Mouse (Mus musculus): ENCODE data around the gene Sirt2. TPM values are rescaled to one million over a fixed set of nuclear protein-coding genes. Genes with fewer than 3 reads are reported as not detected.

Gene Sirt2
- polyA plus RNA-seq, 1 experiment from 2014 or later, result 76.8 TPM

- no peak for ATAC-seq
- H3K4me3 ChIP-seq (ENCODE audit: low read depth, low read length), result peak overlapping the region; percentile 92
- no peaks in the 10 kb centered on the region for H3K27me3 ChIP-seq (replicated peaks; ENCODE audit: control insufficient read depth, insufficient read depth, low read length)
- peak overlapping the region; percentile 66 for H3K4me2 ChIP-seq (replicated peaks; ENCODE audit: low read depth)
- H3K9ac ChIP-seq (ENCODE audit: low read depth, low read length), result no peak overlapping the region
- peaks cover 51% of the 10 kb centered on the region for H3K36me3 ChIP-seq (ENCODE audit: control insufficient read depth, insufficient read depth)
- no peaks in the 10 kb centered on the region for H3K9me3 ChIP-seq (ENCODE audit: control insufficient read depth)
- peak overlapping the region; percentile 58; the same call in 1 of the 2 replicates for H3K27ac ChIP-seq (ENCODE audit: low read depth, low read length)
- TF ChIP-seq CTCF (IDR thresholded peaks at IDR 0.05; ENCODE audit: low read depth), result peak; percentile 61
- H3K4me1 ChIP-seq (replicated peaks; ENCODE audit: control insufficient read depth, insufficient read depth, low read length), result peaks cover 5% of the 10 kb centered on the region; the same call in 1 of the 2 replicates
- 45% methylated on average over 5 of the region's 5 CpGs for WGBS
Measured at GRCm38 (mm10) chr7:28812949-28813348, 46.4 kb downstream of the Sirt2 start.

GRCm38 (mm10) chr7:28814306-28815034, 47.9 kb downstream of the Sirt2 start:
- no peak for ATAC-seq
- WGBS, result 47% methylated on average over 5 of the region's 5 CpGs
- Histone ChIP-seq H3K4me3 (ENCODE audit: low read depth, low read length) (0 out of 2 replicates have a peak overlapping the region, but pooled peaks have one; percentile 3), H3K4me2 (replicated peaks; ENCODE audit: low read depth) (no peak overlapping the region; the same call in 1 of the 2 replicates), H3K9me3 (ENCODE audit: control insufficient read depth) (no peaks in the 10 kb centered on the region), H3K9ac (ENCODE audit: low read depth, low read length) (no peak overlapping the region), H3K27me3 (replicated peaks; ENCODE audit: control insufficient read depth, insufficient read depth, low read length) (no peaks in the 10 kb centered on the region), H3K27ac (ENCODE audit: low read depth, low read length) (0 out of 2 replicates have a peak overlapping the region, but pooled peaks have one; percentile 16), H3K36me3 (ENCODE audit: control insufficient read depth, insufficient read depth) (peaks cover 64% of the 10 kb centered on the region), H3K4me1 (replicated peaks; ENCODE audit: control insufficient read depth, insufficient read depth, low read length) (peaks cover 5% of the 10 kb centered on the region; the same call in 1 of the 2 replicates)
- TF ChIP-seq CTCF (IDR thresholded peaks at IDR 0.05; ENCODE audit: low read depth), result no peak

- no peak for TF ChIP-seq CTCF (IDR thresholded peaks at IDR 0.05; ENCODE audit: low read depth)
- peaks cover 5% of the 10 kb centered on the region; the same call in 1 of the 2 replicates for H3K4me1 ChIP-seq (replicated peaks; ENCODE audit: control insufficient read depth, insufficient read depth, low read length)
- H3K9me3 ChIP-seq (ENCODE audit: control insufficient read depth), result no peaks in the 10 kb centered on the region
- H3K4me3 ChIP-seq (ENCODE audit: low read depth, low read length), result no peak overlapping the region
- H3K9ac ChIP-seq (ENCODE audit: low read depth, low read length), result no peak overlapping the region
- whole genome bisulfite sequencing, result 86% methylated on average over 9 of the region's 9 CpGs
- peaks cover 72% of the 10 kb centered on the region for H3K36me3 ChIP-seq (ENCODE audit: control insufficient read depth, insufficient read depth)
- H3K4me2 ChIP-seq (replicated peaks; ENCODE audit: low read depth), result no peak overlapping the region
- ATAC-seq, result no peak
- no peaks in the 10 kb centered on the region for H3K27me3 ChIP-seq (replicated peaks; ENCODE audit: control insufficient read depth, insufficient read depth, low read length)
- H3K27ac ChIP-seq (ENCODE audit: low read depth, low read length), result 0 out of 2 replicates have a peak overlapping the region, but pooled peaks have one; percentile 16
Measured at GRCm38 (mm10) chr7:28815230-28815629, 48.7 kb downstream of the Sirt2 start.

- H3K27me3 ChIP-seq (replicated peaks; ENCODE audit: control insufficient read depth, insufficient read depth, low read length), result no peaks in the 10 kb centered on the region
- H3K9me3 ChIP-seq (ENCODE audit: control insufficient read depth), result no peaks in the 10 kb centered on the region
- no peak for ATAC-seq
- no peak overlapping the region for H3K4me2 ChIP-seq (replicated peaks; ENCODE audit: low read depth)
- H3K27ac ChIP-seq (ENCODE audit: low read depth, low read length), result peak overlapping the region; percentile 35; the same call in 1 of the 2 replicates
- H3K4me3 ChIP-seq (ENCODE audit: low read depth, low read length), result no peak overlapping the region
- no peak overlapping the region for H3K9ac ChIP-seq (ENCODE audit: low read depth, low read length)
- 79% methylated on average over 9 of the region's 9 CpGs for WGBS
- H3K4me1 ChIP-seq (replicated peaks; ENCODE audit: control insufficient read depth, insufficient read depth, low read length), result peaks cover 5% of the 10 kb centered on the region; the same call in 1 of the 2 replicates
- H3K36me3 ChIP-seq (ENCODE audit: control insufficient read depth, insufficient read depth), result peaks cover 82% of the 10 kb centered on the region
- TF ChIP-seq CTCF (IDR thresholded peaks at IDR 0.05; ENCODE audit: low read depth), result no peak
Measured at GRCm38 (mm10) chr7:28816201-28816600, 49.7 kb downstream of the Sirt2 start.

GRCm38 (mm10) chr7:28816920-28817319, 50.4 kb downstream of the Sirt2 start:
- WGBS, result 82% methylated on average over 10 of the region's 10 CpGs
- H3K4me1 ChIP-seq (replicated peaks; ENCODE audit: control insufficient read depth, insufficient read depth, low read length), result peaks cover 5% of the 10 kb centered on the region; the same call in 1 of the 2 replicates

GRCm38 (mm10) chr7:28817524-28817923, 51.0 kb downstream of the Sirt2 start:
- H3K36me3 ChIP-seq (ENCODE audit: control insufficient read depth, insufficient read depth), result peaks cover 91% of the 10 kb centered on the region
- WGBS, result 49% methylated on average over 6 of the region's 6 CpGs
- TF ChIP-seq CTCF (IDR thresholded peaks at IDR 0.05; ENCODE audit: low read depth), result no peak
- peaks cover 5% of the 10 kb centered on the region; the same call in 1 of the 2 replicates for H3K4me1 ChIP-seq (replicated peaks; ENCODE audit: control insufficient read depth, insufficient read depth, low read length)
- H3K27me3 ChIP-seq (replicated peaks; ENCODE audit: control insufficient read depth, insufficient read depth, low read length), result no peaks in the 10 kb centered on the region
- no peak overlapping the region for H3K9ac ChIP-seq (ENCODE audit: low read depth, low read length)
- H3K27ac ChIP-seq (ENCODE audit: low read depth, low read length), result peak overlapping the region; percentile 57
- ATAC-seq, result no peak
- H3K4me2 ChIP-seq (replicated peaks; ENCODE audit: low read depth), result no peak overlapping the region
- no peak overlapping the region for H3K4me3 ChIP-seq (ENCODE audit: low read depth, low read length)
- H3K9me3 ChIP-seq (ENCODE audit: control insufficient read depth), result no peaks in the 10 kb centered on the region

More at GRCm38 (mm10) chr7:28816920-28817319, 50.4 kb downstream of the Sirt2 start:
- Histone ChIP-seq H3K9ac (ENCODE audit: low read depth, low read length) (no peak overlapping the region), H3K36me3 (ENCODE audit: control insufficient read depth, insufficient read depth) (peaks cover 89% of the 10 kb centered on the region), H3K9me3 (ENCODE audit: control insufficient read depth) (no peaks in the 10 kb centered on the region), H3K27me3 (replicated peaks; ENCODE audit: control insufficient read depth, insufficient read depth, low read length) (no peaks in the 10 kb centered on the region), H3K4me3 (ENCODE audit: low read depth, low read length) (no peak overlapping the region), H3K27ac (ENCODE audit: low read depth, low read length) (peak overlapping the region; percentile 35; the same call in 1 of the 2 replicates), H3K4me2 (replicated peaks; ENCODE audit: low read depth) (no peak overlapping the region)
- no peak for ATAC-seq
- no peak for TF ChIP-seq CTCF (IDR thresholded peaks at IDR 0.05; ENCODE audit: low read depth)
